Mouse (Mus musculus) thymus, postnatal 4 days (tissue): ENCODE measurements at regions not wholly inside any gene's neighbourhood (a gene's known extent, or its start where the extent isn't known, plus 50 kb on each side); places are given as distances from the start of the nearest gene placed in this dataset.

Experiments
- DNase-seq: peaks from one replicate; pipeline ENCODE4 v3.0.0; 2021

GRCm38 (mm10) chr6:22442591-22442990 is 86.5 kb upstream of the Fam3c start:
- no peak for DNase-seq

DNA sequence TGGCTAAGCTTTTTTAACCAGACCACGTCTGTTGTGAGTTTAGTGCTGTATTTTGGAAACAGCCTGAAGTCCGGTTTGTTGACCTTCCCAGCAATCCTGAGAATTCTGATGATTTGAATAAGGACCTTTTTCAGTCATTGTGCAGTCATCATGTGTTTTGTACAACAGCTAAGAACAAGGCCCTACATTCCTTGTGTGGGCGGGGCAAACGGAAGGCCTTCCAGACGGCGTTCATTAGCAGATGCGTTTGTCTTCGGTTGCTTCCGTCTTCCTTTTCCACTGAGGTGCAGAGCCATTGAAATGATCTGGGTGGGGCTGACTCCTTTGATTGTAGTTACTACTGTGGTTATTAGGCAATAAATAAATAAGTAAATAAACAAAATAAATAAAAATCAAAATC is 83.8 kb upstream of the Fam3c start:
- no peak for DNase-seq

GRCm38 (mm10) chr6:22429026-22429425 is 73.0 kb upstream of the Fam3c start:
- no peak for DNase-seq

- peak; percentile 58 for DNase-seq
These were observed 68.2 kb upstream of the Fam3c start for GRCm38 (mm10) chr6:22424161-22424807.

DNA sequence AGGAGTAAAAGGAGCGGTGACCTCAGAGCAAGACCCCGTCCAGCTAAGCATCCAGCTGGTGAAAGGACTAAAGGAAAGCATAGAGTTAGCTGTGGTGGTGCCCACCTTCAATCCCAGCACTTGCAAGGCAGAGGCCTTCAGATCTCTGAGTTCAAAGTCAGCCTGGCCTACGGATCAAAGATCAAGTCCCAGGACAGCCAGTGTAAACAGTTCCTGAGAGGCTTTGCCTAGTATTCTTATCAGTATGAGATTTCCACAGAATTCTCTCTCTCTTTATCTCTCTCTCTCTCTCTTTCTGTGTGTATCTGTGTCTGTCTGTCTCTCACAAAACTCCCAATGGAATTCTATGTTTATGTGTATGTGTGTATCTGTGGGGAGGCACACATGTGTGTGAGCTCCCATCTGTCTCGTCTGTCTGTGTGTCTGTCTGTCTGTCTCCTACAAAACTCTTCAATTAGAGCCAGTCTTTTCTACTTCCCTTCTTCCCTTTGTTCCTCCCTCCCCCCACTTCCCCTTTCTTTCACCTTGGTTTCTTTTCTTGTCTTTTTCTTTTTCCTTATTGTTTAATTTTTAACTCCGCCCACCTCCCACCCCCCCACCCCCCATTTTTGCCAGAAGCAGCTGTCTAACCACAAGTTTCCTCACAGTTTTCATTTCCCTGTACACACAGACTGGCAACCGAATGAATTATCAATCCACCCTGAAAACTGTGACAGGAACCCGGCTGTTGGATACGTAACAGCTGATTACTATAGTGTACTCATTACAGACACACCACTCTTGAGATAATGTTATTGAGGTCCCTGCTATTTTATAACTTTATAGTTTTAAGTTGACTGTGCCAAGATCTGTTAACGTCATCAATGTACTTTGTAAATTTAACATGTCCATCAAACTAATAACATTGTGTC is 67.3 kb upstream of the Fam3c start:
- DNase-seq: peak; percentile 22

DNA sequence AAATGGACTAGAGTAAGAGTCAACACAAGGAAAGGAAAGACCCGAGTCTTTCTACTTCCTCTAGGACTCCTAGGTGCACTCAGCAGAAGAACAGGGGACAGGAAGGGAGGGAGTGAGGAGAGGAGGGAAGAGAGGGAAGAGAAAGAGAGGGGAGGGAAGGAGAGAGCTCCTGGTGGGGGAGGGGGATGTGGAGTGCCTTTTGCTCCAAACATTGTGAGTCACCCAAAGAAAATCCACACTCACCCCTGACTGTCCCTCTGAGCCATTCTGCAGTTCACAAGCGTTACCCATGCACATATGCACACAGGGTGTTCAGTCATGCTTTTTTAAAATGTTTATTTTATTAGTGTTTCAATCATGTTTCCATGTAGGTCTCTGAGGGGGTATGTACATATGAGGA is 65.5 kb upstream of the Fam3c start:
- DNase-seq: no peak

GRCm38 (mm10) chr6:22418279-22418678 is 62.2 kb upstream of the Fam3c start:
- no peak for DNase-seq

DNA sequence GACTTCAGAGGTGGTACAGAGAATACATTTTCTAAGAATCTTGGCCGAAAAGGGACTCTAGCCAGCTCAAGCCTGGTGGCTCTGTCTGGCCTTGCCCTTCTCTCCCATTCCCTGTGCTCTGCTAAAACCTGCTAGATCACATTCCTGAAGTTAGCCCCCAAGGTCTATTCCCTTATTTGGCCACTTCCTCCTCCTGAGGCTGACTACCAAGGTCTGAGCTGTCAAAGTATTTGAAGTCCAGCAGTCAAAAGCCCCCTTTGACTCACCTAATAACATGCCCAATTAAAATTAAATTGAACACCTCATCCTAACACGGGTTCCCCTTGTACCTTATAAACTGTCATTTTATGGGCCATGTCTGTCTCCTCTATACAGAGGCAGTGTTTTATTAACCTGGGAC is 61.1 kb upstream of the Fam3c start:
- DNase-seq: no peak

DNA sequence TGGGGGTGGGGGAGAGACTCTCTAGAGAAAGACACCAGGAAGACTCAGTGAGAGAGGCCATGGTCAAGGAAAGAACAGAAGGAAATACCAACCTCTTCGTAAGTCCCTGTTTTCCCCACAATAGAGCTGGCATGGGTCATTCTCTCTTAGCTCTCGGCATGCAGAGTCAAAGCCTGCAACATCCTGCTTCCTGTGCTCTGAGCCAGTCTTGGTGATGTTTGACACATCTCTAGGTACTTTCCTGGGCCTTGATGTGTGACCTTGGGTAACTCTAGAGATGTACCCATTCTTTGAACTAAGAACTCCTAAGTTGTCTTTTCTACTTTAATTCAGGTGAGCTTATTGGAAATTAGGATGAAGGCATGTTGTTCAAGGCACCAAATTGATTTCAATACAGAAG is 55.8 kb upstream of the Fam3c start:
- DNase-seq: no peak

- peak; percentile 31 for DNase-seq
These were observed 53.0 kb upstream of the Fam3c start for GRCm38 (mm10) chr6:22408808-22409589.
